Mouse (Mus musculus) testis, postnatal 14 days (tissue): ENCODE results near the gene Lrtm2.
"Not testable (repeated sequence)": the region's sequence is repeated elsewhere in the genome, so short reads cannot be mapped to it uniquely, and the experiment has no call there.

Source experiments
- DNase-seq: peaks from one replicate; pipeline ENCODE4 v3.0.0; 2021; ENCODE audit warnings: low spot score

The Lrtm2 gene

DNA sequence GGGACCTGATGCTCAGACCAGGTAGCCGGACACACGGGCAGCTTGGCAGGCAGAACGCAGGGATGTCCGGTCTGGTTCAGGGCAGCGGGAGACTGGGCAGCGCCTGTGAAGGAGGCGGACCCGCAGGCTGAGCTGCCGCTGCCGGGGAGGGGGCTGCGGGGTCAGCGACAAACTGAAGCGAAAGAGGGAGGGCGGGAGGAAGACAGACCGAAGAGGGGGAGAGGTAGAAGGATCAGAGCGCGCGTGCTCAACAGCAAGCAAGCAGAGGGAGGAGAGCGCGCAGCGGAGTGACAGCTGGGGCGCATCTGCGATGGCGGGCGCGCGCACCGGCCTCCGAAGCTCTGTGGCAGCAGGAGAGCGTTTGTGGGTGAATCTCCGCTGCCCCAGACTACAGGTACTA lies at the start of gene Lrtm2:
TSS of gene Lrtm2 (minus strand) at position 261 of the 400 bp plus-strand sequence.
- DNase-seq = no peak

DNA sequence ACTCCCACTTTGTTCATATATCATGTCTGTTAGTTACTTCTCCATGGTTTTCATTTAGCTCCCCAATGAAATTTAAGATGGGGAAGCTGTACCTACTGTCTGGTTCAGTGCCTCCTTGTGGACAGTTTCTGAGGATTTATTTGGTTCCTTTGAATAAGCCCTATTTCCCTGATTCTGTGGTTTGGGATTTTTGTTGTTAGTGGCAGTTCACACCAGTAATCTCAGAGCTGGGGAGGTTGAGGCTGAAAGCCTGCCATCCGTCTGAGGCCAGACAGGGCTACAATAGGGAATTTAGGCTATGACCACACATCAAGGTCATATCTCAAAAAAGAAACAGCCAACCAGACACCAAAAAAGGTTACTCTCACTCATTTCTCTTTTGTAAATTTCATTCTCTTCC lies 48.1 kb upstream of the Lrtm2 start:
- DNase-seq = no peak

DNA sequence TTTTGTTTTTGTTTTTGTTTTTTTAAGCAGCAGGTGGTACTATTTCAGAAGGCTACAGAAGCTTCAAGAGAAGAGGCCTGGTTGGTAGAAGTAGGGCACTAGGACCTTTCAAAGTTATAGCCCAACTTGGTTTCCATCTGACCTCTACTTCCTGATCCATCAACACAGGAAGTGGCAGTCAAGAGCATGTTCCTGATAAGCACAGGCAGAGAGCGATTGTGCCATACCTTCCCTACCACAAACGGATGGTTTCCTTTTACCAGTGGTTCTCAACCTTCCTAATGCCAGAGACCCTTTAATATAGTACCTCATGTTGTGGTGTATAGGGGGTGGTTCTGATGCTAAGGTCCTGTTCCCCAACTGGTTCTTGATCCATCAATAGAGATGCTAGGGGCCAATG lies 47.0 kb upstream of the Lrtm2 start:
- DNase-seq = no peak

DNA sequence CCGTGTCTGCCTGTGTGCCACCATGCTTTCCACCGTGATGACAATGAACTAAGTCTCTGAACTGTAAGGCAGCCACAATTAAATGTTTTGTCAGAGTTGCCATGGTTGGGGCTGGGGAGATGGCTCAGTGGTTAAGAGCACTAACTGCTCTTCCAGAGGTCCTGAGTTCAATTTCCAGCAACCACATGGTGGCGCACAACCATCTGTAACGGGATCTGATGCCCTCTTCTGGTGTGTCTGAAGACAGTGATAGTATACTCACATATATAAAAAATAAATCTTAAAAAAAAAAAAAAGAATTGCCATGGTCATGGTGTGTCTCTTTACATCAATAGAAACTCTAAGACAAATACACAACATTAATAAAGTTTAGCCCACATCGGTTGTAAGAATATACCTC lies 44.5 kb upstream of the Lrtm2 start:
- DNase-seq = no peak

DNA sequence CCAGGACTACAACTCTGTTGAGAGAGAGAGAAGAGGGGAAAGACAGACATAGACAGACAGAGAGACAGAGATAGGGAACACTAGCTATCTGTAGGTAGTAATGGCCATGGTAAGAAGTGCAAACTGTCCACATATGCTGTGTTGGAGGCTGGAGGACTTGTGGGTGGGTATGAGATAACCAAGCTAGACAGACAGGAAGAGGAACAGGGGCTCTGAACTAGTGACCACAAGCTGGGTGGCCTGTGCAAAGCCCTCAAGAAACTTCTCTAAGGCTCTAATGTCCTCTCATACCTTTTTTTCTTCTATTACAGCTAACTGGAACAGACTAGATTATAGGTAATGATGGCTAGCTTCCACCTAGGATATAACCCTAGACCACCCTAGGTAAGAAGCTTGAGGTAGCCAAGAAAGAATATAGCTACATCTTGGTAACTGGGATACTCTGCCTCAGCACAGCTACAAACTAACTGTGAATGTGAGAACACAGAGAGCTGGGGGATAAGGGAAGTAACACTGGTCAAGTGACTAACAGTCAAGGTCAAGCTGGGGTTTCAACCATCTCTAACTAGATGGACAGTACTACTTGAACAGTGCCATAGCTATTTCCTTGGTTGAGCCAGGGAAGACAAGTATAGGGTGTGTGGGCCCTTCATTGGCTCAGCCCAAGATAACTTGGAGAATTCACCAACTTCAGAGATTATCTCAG lies 42.6 kb upstream of the Lrtm2 start:
- DNase-seq = no peak

DNA sequence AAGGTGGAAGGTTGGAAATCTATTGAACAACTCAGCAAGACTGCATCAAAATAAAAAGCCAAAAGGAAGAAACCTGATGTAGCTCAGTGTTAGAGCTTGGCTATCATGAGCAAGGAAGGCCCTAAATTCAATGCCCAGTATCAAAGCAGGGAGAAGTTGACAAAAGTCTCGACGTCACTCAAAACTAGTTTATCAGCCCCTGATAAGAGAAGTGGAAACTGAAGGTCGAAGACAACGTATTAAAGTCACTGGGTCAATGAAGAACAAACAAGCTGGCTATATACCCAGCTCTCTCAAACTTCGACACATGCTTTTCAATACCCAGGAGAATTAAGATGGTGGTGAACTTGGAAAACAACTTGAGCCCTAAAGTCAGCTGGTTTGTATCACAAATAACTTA lies 41.7 kb upstream of the Lrtm2 start:
- DNase-seq = no peak

DNA sequence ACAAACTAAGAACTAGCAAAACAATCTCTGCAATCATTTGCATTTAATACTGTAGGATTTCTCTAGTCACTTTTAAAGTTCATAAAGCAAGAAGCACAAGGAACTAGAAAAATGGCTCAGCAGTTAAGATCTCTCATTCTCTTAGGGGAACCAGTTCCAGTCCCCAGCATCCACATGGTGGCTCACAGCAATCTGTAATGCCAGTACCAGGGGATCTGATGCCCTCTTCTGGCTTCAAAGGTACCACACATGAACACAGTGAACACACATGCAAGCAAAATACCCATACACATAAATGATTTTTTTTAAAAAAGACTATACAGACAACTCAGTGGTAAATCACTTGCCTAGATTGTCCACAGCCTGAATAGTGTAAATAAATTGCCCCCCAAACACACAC lies 41.1 kb upstream of the Lrtm2 start:
- no peak for DNase-seq

DNA sequence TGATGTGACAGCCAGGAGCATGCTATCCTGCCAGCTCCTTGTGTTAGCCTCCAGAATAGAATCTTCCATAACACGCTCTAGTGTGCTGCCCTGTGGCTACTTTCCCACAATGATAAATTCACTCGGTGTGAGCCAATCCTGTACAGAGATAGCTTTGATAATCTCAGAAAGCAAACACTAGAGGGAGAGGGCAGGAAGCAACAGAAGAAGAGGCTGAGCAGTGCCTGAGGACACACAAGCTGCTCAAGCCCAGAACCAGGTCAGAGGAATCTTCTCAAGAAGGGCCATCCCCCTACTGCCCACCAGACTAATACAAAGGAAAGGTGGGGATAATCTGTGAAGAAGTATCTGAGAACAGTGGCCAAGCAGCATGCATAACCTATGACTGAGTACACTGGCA lies 36.8 kb upstream of the Lrtm2 start:
- DNase-seq = no peak

DNA sequence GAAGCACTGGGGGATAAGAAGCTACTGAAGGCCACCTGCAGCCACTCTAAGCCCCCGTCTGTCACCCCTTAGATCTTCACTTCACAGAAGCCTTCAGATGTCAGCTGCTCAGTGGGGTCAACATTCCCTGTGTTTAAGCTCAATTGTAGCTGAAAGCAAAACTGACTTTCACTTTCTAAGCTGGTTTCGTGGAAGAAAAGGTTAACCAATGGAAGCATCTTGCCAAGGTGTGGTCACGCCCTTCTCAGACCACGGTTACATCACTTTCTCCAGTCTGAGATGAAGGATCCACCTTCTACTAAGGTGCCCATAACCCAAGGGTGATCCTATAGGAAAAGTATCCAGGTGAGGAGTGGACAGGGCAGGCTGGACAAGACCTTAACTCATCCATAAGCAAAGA lies 36.2 kb upstream of the Lrtm2 start:
- DNase-seq = not testable (repeated sequence)

DNA sequence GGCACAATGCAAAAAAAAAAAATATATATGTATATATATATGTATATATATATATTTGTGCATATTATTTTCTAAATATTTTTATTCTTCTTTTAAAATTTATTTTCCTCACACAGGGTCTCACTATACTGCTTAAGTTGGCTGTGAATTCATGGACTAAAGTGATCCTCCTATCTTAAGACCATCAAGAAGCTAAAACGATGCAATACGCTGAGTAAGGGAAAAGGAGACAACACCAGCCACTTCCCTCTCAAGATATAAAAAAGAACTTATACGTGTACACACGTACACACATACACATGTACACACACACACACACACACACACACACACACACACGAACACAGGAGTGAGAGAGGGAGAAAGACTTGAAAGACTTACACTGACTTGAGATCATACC lies 33.0 kb upstream of the Lrtm2 start:
- DNase-seq = no peak

DNA sequence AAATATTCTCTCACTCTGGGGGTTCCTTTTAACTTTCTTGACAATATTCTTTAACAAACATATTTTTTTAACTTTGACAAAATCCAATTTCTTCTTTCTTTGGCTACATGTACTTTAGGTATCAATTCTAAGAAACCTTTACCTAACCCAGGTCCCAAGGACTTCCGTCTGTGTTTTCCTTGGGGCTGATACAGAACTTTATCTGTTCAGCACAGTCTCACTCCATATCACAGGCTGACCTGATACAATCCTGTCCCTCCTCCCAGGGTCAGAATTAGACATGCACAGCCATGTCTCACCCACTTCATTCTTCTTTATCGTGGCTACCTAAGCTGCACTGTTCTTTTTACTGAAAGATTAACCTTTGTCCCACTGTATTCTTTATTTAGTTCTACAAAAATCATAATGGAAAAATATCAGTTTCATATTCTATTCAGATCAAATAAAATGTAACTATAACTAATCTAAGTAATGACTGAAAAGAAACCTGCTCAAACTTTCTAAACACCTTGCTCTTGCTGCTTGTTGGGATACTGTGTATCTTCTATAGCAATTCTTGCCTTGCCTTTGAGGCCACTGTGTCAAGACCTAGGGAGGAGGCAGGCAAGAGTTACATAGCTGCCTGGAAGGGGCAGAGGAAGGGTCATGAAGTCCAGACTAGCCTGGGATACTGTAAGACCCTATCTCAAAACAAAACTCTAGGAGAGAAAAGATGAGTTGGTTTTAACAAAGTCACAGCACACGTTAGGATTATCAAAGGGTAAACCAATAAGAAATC lies 30.5 kb upstream of the Lrtm2 start:
- no peak for DNase-seq

DNA sequence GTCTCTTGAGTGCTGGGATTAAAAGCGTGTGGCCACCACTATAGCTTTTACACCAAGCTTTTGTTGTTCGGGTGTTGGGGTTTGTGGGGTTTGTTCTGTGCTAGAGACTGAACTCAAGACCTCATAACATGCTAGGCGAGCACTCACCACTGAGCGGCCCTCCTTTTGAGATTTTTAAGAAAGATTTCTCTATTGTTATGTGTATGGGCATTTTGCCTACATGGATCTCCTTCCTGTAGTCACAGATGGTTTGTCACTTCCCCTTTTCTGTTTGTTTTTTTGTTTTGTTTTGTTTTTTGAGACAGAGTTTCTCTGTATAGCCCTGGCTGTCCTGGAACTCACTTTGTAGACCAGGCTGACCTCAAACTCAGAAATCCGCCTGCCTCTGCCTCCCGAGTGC lies 29.7 kb upstream of the Lrtm2 start:
- DNase-seq = not testable (repeated sequence)

DNA sequence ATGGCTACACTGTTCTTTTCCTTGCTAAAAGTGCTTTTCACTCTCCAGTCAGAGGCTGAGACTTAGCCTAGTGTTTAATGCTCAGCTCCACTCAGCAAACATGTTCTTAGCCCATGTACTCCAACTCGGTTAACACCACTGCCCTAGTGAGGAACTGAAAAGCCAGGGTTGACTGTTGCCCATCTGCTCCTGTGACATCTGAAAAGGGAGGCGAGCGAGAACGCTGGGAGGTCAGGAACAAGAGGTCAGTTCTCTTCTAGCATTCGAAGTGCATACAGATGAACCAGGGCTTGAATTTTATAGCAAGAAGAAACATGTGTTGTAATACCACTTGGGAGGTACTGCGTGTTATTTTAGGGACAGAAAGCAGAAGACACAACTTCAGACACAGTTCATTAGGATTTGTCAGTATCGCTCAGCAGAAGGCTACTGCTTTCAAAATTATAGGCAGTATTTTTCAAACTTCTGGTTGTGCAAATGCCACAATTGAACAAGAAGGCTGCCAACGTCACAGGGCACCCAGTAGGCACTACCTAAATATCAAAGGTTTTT lies 27.5 kb upstream of the Lrtm2 start:
- no peak for DNase-seq

DNA sequence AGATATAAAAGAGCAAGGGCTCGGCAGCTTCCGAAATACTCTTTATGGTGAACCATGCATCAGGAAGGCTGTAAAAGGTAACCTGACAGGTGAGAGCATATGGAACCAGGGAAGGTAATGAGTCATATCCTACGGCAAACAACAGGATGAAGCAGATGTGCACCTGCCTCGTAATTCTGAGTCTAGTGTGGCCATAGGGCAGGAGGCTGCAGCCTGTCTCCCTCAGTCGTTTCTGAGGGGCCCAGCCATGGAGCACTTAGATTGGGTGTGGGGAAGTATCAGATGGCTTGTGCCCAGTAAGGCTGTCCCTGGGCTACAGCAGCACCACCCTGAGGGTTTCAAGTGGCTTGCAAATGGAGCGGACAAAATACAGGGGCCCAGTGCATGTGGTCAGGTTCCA lies 21.9 kb upstream of the Lrtm2 start:
- no peak for DNase-seq

DNA sequence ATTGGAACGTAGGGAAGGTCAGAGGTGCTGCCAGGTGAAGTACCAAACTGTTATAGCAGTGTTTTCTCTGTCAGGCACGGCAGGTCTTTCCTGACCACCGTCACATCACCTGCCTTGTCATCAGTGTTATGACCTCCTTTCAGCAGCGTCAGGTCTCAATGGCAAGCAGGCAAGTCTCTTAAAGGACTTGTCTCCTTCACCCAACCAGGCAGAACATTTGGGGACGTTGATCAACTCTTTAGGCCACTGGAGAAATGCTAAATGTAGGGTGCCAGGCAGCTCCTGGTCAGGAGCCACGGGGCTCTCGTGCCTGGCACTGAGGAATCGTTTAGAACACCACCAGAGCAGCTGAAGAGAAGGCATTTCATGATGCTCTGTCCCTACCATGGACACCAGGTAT lies 21.1 kb upstream of the Lrtm2 start:
- DNase-seq = no peak

DNA sequence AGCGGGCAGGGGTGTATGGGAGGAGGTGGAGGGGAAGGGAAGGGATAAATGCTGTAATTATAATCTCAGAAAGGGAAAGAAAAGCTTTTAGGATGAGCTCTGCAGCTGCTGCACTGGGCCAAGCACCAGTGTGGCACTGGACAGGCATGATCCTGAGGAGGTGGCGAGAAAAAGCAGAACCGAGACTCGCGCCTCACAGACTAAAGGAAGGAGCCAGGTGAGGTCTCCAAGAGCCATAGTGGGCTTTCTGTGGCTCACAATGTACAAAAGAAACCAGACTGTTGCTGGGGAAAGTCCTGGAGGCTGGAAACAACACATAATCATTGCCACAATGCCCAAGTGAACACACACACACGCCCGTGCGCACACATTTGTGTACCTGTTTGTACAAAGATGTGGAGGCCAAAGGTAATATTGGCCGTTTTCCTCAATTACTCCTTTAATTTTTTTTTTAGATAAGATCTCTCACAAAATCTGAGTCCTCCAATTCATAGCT lies 20.2 kb upstream of the Lrtm2 start:
- no peak for DNase-seq

DNA sequence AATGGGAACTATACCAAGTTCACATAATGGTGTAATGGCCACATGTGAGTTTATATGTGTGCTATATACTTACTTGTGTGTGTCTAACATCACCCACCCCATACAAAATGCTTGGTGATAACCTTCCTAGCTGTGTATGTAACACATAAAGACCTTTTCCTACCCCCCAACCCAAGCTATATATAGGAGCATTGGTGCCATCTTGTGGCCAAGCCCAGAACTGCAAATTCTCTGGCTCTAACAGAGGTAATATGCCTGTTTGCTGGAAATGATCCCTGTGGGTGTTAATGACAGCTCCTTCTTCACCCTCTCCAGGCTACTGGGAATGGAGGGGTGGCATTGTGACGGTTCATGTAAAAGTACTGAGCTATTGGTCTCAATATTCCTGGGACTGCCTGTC lies 17.7 kb upstream of the Lrtm2 start:
- peak; percentile 58 for DNase-seq

DNA sequence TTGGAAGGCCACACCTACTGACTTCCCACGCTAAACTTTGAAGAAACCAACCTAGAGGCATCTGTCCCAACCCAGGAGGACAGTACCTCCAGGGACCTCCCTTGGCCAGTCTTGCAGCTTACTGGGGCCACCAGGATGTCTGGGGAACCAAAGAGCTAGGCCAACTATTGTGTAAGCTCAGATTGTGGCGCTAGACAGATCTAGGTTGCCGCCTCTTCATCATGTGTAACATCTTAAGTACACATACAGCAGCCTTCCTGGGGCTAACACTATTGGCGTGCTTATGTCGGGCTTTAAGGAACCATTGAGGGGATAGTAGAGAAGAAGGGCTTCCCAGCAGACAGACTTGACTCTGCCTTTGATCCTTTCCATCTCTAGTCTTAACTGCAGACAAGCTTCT lies 17.2 kb upstream of the Lrtm2 start:
- DNase-seq = no peak

DNA sequence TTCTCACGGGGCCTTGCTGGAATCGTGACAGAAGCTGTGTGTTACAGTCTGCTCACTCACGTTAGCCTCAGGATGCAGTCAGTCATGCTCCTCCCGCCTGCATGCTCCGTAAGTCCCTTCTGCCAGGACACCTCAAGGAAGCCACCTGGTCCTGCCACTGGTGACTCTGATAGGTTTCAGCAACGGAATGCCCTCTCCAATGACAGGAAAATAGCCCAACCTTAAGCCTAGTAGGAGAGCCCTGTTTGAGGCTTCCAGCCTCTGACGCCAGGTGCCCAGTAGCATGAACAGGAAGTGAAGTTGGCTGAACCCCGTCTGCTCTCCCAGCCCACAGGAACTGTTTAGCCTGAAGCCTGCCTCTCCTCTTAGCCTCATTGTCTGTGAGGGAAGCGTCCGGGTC lies 15.7 kb upstream of the Lrtm2 start:
- DNase-seq = no peak

DNA sequence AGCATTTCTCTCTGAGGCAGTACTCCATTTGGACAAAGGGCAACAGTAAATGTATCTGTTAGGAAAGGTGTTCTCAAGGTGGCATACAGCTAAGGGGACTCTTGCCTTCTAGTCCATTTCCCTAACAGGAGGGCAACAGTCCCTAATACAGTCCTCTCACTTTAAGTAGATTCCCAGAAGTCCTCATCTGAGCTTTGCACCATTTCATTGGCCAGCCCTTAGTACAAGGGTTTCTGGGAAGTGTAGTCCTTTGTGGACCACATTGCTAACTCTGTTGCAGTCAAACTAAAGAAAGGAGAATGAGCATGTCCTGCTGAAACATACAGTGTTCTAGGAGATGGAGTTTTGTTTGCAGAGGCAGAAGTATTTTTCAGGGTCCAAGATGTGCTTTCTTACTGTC lies 10.8 kb upstream of the Lrtm2 start:
- DNase-seq = no peak

DNA sequence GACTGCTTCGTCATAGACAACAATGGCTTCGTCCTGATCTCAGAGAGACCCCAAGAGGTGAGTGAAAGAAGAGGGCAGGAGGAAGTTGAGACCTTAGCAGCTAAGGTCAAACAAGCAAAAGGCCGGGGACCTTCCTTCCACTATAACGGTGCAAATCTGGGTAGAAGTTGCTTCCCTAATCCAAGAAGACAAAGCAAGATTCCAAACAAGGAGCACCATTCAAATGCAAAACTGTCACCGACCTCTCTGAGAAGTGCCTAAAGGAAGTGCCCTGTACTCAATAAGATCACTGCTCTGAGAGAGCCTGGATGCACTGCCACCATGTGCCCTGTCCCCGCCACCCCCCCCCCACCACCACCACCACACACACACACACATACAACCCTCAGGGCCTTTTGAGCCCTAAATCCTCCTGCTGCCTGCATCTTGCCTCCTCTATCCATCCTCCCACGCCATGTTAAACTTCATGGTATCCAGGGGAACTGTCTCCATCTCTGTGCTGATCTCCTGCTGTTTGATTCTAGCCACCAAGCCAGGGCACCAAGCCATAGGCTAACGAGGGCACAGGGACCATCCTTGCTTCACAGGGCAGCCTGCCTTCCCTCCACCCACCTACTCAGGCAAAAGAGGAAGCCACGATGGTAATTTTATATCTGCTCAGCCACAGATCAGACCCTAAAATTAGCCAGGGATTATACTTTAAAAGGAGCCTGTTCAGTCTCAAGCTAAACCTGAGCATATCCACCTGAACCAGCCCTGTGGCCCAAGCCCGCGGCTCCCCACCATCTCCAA lies 7.8 kb upstream of the Lrtm2 start:
- DNase-seq = no peak

DNA sequence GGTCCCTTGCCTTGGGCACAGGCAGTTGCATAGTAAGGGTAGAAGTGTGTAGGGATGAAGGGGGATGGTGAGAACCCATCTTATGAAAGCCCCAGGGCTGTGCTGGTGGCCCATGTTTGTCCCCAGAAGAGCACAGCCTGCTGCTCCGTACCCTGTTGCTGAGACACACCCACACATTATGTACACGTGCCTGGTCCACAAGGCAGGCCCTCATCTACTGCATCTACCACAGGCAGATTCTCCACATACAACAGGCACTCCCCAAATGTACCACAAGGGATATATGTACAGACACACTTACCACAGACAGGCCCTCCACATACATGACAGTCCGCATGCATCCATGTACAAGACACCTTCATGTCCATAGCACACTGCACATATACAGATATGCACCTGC lies 6.7 kb upstream of the Lrtm2 start:
- DNase-seq = no peak

DNA sequence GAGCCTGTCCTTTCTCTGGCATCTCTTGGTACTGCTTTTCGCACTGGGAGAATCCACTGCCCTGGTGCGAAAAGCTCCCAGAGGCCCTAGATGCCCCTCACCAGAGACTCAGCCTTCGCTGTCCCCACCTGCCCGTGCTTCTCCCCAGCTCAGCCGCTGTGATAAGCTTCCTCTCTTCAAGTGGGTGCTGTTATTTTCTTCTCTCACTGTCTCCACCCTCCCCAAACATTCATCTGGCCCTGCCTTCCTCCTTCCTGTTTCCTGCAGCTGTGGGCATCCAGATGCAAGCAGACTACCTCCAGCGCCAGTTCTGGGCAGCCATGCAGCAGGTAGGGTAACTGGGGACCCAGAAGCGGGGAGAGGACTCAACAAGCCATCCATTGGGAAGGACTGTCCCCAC lies 5.6 kb upstream of the Lrtm2 start:
- no peak for DNase-seq
